Mouse (Mus musculus) CH12.LX (cell line): ENCODE data around the gene Mns1. TPM values are rescaled to one million over a fixed set of nuclear protein-coding genes. Genes with fewer than 3 reads are reported as not detected.
A peak's percentile ranks its signal among the peaks of the same experiment; 100 is the strongest.
"Not testable (repeated sequence)": the region's sequence is repeated elsewhere in the genome, so short reads cannot be mapped to it uniquely, and the experiment has no call there.

Source experiments
- DNase-seq: peaks from one replicate; pipeline ENCODE4 v3.0.0-alpha.2; 2013; ENCODE audit errors: extremely low read depth
- H3K27ac ChIP-seq: 2 replicates; pipeline ENCODE4 v1.5.1; 2012; ENCODE audit warnings: low read depth, mild to moderate bottlenecking, control low read depth, moderate library complexity; ENCODE audit not compliant: insufficient read depth
- H3K27me3 ChIP-seq: replicated peaks from 2 replicates; pipeline ENCODE3; 2012; ENCODE audit warnings: inconsistent platforms
- H3K36me3 ChIP-seq, 2 experiments: replicated peaks in 1 of 2; 2 replicates each; pipeline versions ENCODE3 to v1.6.1; 2012; ENCODE audit warnings: inconsistent platforms in 1 of 2, low read length in 1 of 2, mild to moderate bottlenecking in 1 of 2, mixed read lengths in 1 of 2, moderate library complexity in 1 of 2; ENCODE audit not compliant: control insufficient read depth in 1 of 2, insufficient read depth in 1 of 2
- H3K4me1 ChIP-seq, 2 experiments: 2 replicates each; pipeline ENCODE4 v1.6.1; 2012; ENCODE audit warnings: inconsistent platforms in 1 of 2, moderate library complexity in 1 of 2; ENCODE audit not compliant: insufficient read depth in 2 of 2, control insufficient read depth in 1 of 2
- H3K4me2 ChIP-seq: 2 replicates; pipeline ENCODE4 v1.6.1; 2012; ENCODE audit warnings: low read depth, mild to moderate bottlenecking, control low read depth; ENCODE audit not compliant: poor library complexity, insufficient read depth, severe bottlenecking
- H3K4me3 ChIP-seq, 3 experiments: fragments of 150-350 bp in 1 of 3; sonication (generic) in 1 of 3; replicated peaks in 1 of 3; 2 replicates each; pipeline versions ENCODE3 to v1.5.1; 2011 to 2012; ENCODE audit warnings: low read depth in 2 of 3, low read length in 2 of 3, mild to moderate bottlenecking in 2 of 3, moderate library complexity in 2 of 3, control low read depth in 1 of 3, improper control_type of control experiment in 1 of 3, inconsistent platforms in 1 of 3, mixed read lengths in 1 of 3; ENCODE audit not compliant: poor library complexity in 1 of 3
- H3K79me2 ChIP-seq: replicated peaks from 2 replicates; pipeline ENCODE4 v1.6.1; 2012; ENCODE audit warnings: mild to moderate bottlenecking, moderate library complexity; ENCODE audit not compliant: control insufficient read depth, poor library complexity, insufficient read depth, severe bottlenecking; ENCODE audit errors: extremely low read depth
- H3K9ac ChIP-seq: 2 replicates; pipeline ENCODE4 v1.6.1; 2012; ENCODE audit warnings: low read depth, mild to moderate bottlenecking, control low read depth, moderate library complexity; ENCODE audit not compliant: insufficient read depth
- H3K9me3 ChIP-seq: replicated peaks from 2 replicates; pipeline ENCODE3; 2012; ENCODE audit warnings: low read length, inconsistent platforms, mixed read lengths
- BHLHE40 ChIP-seq: IDR thresholded peaks from 2 replicates; pipeline ENCODE4 v1.6.1; 2011; ENCODE audit warnings: mild to moderate bottlenecking, low read depth, low read length, improper control_type of control experiment
- CTCF ChIP-seq, 2 experiments: IDR thresholded peaks in 1 of 2; conservative IDR thresholded peaks in 1 of 2; 2 replicates each; pipeline ENCODE4 v1.5.1; 2011 to 2012; ENCODE audit warnings: low read depth in 2 of 2, low read length in 2 of 2, improper control_type of control experiment in 1 of 2, inconsistent platforms in 1 of 2, mild to moderate bottlenecking in 1 of 2, moderate library complexity in 1 of 2
- E2F4 ChIP-seq: IDR thresholded peaks from 2 replicates; pipeline ENCODE4 v1.6.1; 2011; ENCODE audit warnings: low read depth, low read length, improper control_type of control experiment; ENCODE audit not compliant: insufficient replicate concordance
- ETS1 ChIP-seq: conservative IDR thresholded peaks from 2 replicates; pipeline ENCODE4 v1.6.1; 2012; ENCODE audit warnings: low read depth, mild to moderate bottlenecking, inconsistent platforms, low read length, improper control_type of control experiment, moderate library complexity
- GABPA ChIP-seq: IDR thresholded peaks from 2 replicates; pipeline ENCODE4 v1.6.1; 2012; ENCODE audit warnings: low read depth, low read length, improper control_type of control experiment, inconsistent platforms; ENCODE audit not compliant: insufficient replicate concordance
- HCFC1 ChIP-seq: IDR thresholded peaks from 2 replicates; pipeline ENCODE4 v1.6.1; 2012; ENCODE audit warnings: low read depth, mild to moderate bottlenecking, inconsistent platforms, low read length, improper control_type of control experiment
- MAX ChIP-seq: IDR thresholded peaks from 2 replicates; pipeline ENCODE4 v1.6.1; 2011; ENCODE audit warnings: low read length, improper control_type of control experiment
- MYC ChIP-seq: IDR thresholded peaks from 2 replicates; pipeline ENCODE4 v1.6.1; 2011; ENCODE audit warnings: low read depth, mild to moderate bottlenecking, improper control_type of control experiment, low read length
- POLR2A ChIP-seq: IDR thresholded peaks from 2 replicates; pipeline ENCODE4 v1.6.1; 2011; ENCODE audit warnings: low read depth, mild to moderate bottlenecking, improper control_type of control experiment, low read length
- RAD21 ChIP-seq: IDR thresholded peaks from 2 replicates; pipeline ENCODE4 v1.6.1; 2011; ENCODE audit warnings: low read depth, mild to moderate bottlenecking, low read length, improper control_type of control experiment, moderate library complexity
- SMC3 ChIP-seq: IDR thresholded peaks from 2 replicates; pipeline ENCODE4 v1.6.1; 2011; ENCODE audit warnings: low read depth, low read length, improper control_type of control experiment
- UBTF ChIP-seq: IDR thresholded peaks from 2 replicates; pipeline ENCODE4 v1.6.1; 2012; ENCODE audit warnings: low read depth, mild to moderate bottlenecking, inconsistent platforms, low read length, improper control_type of control experiment, moderate library complexity
- ZNF384 ChIP-seq: IDR thresholded peaks from 2 replicates; pipeline ENCODE4 v1.6.1; 2012; ENCODE audit warnings: low read depth, low read length, improper control_type of control experiment, inconsistent platforms
- dilution Hi-C: fragments of 300-500 bp; cut with MboI; formaldehyde crosslinking; loops from 2 replicates; pipeline ENCODE4 v1.14.3; 2020; ENCODE audit warnings: low sequenced_read_pairs; ENCODE audit not compliant: extremely low pct_unique_long_range_greater_than_20kb, extremely low pct_ligation_motif_present
- in situ Hi-C: fragments of 300-500 bp; cut with MboI; formaldehyde crosslinking; loops from 3 replicates; pipeline ENCODE4 v1.14.3; 2019; ENCODE audit warnings: low sequenced_read_pairs, low pct_ligation_motif_present, low pct_unique_long_range_greater_than_20kb, mixed read lengths
- polyA plus RNA-seq: library from polyadenylated mRNA; unstranded; fragments of >175 nt; gene quantifications from 2 replicates; pipeline ENCODE4 v1.2.1, GENCODE M21; 2012; ENCODE audit warnings: low read depth; ENCODE audit not compliant: insufficient read length
- total RNA-seq, 2 experiments: library from RNA; depleted of rRNA; stranded (reverse); fragments of 300-350 nt in 1 of 2; fragments of >200 nt in 1 of 2; gene quantifications; 2 replicates each; pipeline ENCODE4 v1.2.3; 2012 to 2014

The Mns1 gene
- total and polyA plus RNA-seq, 3 experiments = 16.7 to 66.0 (median 19.4) TPM

DNA sequence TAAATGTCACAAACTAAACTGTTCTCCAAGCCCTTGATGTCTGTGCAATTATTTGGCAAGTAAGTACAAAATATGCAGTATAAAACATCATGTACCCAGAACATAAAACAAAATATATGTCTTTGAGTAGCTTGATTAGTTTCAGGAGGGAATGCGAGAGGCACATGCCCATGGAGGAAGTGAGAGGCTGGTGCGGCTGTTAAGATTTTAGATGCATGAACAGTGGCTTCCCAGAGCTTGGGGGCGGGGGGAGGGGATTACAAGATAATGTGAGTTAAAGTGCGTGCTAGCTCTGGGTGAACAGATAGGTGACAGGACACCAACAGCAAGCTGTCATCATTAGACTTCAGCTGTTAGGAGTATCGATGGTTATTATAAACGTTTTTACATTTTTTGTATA lies 13.3 kb downstream of the Mns1 start:
- peaks cover 8 to 43% of the 10 kb centered on the region in 2 experiments for H3K4me1 ChIP-seq
- dilution Hi-C loops = no loop called here
- DNase-seq = peak; percentile 56

DNA sequence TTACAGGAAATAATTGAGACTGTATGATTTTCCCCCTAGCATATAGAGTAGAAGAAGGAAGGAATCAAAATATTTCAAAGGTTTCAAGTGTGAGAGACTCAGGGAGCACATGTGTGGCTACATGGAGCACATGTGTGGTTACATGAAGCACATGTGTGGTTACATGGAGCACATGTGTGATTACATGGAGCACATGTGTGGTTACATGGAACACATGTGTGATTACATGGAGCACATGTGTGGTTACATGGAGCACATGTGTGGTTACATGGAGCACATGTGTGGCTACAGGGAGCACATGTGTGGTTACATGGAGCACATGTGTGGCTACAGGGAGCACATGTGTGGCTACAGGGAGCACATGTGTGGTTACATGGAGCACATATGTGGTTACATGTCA lies 16.5 kb downstream of the Mns1 start:
- H3K36me3 ChIP-seq = peaks cover 37 to 75% of the 10 kb centered on the region in 2 experiments
- H3K4me2 ChIP-seq, H3K27me3 ChIP-seq, H3K79me2 ChIP-seq, H3K9me3 ChIP-seq, H3K9ac ChIP-seq, in situ Hi-C loops, dilution Hi-C loops, H3K4me3 ChIP-seq, DNase-seq: not testable (repeated sequence)
- peaks cover 8 to 29% of the 10 kb centered on the region in 2 experiments for H3K4me1 ChIP-seq
- peak; percentile 81 for TF ChIP-seq MAX
- peak overlapping the region; percentile 34; the same call in 1 of the 2 replicates for H3K27ac ChIP-seq

More for the DNA sequence above, 13.3 kb downstream of the Mns1 start:
- Histone ChIP-seq H3K4me2 (no peak overlapping the region), H3K36me3 (peaks cover 40 to 74% of the 10 kb centered on the region in 2 experiments), H3K79me2 (no peaks in the 10 kb centered on the region), H3K9me3 (no peaks in the 10 kb centered on the region), H3K9ac (no peak overlapping the region), H3K27ac (no peak overlapping the region), H3K4me3 (no peak overlapping the region), H3K27me3 (no peaks in the 10 kb centered on the region)
- in situ Hi-C loops = no loop called here
- TF ChIP-seq RAD21 (no peak), UBTF (no peak), HCFC1 (no peak), POLR2A (no peak), ETS1 (0 out of 2 replicates have a peak, but pooled peaks have one; percentile 9), CTCF (conservative IDR thresholded peaks at IDR 0.05 in 1 of 2, IDR thresholded peaks at IDR 0.05 in 1 of 2; ENCODE audit: low read depth in 2 of 2, low read length in 2 of 2) (no peak), ZNF384 (no peak), BHLHE40 (0 out of 2 replicates have a peak, but pooled peaks have one; percentile 57), GABPA (no peak), E2F4 (no peak), SMC3 (no peak)

DNA sequence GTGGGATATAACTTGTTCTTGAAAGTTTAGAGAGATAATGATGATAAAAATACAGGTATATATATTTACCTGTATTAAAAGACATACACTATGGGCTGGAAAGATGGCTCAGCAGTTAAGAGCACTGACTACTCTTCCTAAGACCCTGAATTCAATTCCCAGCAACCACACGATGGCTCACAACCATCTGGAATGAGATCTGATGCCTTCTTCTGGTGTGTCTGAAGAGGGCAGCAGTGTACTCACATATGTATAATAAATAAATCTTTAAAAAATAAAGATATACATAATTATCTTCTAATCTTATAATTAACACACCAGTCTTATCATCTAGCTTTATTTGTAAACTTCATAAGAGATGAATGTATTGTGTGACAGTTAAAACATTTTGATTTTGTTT lies 18.6 kb downstream of the Mns1 start:
- H3K36me3 ChIP-seq = peaks cover 51 to 89% of the 10 kb centered on the region in 2 experiments
- no peaks in the 10 kb centered on the region for H3K27me3 ChIP-seq
- no peak for DNase-seq
- no peak overlapping the region for H3K27ac ChIP-seq
- in situ Hi-C loops = no loop called here
- no peaks in the 10 kb centered on the region for H3K9me3 ChIP-seq
- no peak for TF ChIP-seq ZNF384
- TF ChIP-seq MYC = no peak
- TF ChIP-seq CTCF (conservative IDR thresholded peaks at IDR 0.05 in 1 of 2, IDR thresholded peaks at IDR 0.05 in 1 of 2; ENCODE audit: low read depth in 2 of 2, low read length in 2 of 2) = peak in 1 of 2 experiments; percentile 11; a peak in 1 of 4 replicates
- no peak overlapping the region for H3K9ac ChIP-seq
- peaks cover 4 to 27% of the 10 kb centered on the region in 2 experiments; a peak in 3 of 4 replicates for H3K4me1 ChIP-seq
- H3K4me2 ChIP-seq = no peak overlapping the region
- H3K79me2 ChIP-seq = no peaks in the 10 kb centered on the region
- dilution Hi-C loops = no loop called here
- no peak overlapping the region for H3K4me3 ChIP-seq
